Mouse (Mus musculus): Measurements from ENCODE around the gene Usp9y. TPM values are rescaled to one million over a fixed set of nuclear protein-coding genes. Genes with fewer than 3 reads are reported as not detected.

Usp9y gene
- total and polyA plus RNA-seq, 3 experiments = not detected

DNA sequence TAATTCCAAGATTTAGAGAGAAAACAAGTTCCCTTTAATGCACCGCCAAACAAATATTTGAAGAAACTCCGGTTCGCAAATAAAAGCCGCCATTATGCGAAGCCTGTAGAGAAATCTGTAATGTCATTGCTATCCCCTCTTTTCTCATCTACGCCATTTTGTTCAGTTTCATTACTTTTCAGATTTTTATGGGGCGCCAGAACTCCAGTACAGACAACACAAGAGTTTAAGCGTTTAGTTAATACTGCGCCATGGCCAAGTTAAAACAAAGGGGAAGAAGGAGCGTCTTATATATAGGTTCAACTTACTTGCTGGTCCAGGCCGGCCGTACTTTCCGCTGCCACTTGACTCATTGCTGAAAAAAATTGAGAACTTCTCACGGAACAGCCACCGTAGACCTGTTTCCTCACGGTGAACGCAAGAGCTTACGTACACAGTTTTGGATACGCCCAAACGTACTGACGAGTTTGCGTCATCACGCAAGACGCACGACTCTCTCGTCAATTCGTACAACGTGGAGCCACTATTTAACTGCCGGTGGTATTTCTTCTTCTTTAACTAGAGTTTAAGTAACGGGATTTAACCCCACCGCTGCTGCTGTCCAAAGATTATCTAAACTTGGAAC lies 173.3 kb downstream of the Usp9y start, which contains the start of gene Ddx3y:
Gene Ddx3y, minus strand, starts transcription at position 459 of the 625 bp plus-strand sequence.
- H3K9me3 ChIP-seq (replicated peaks; ENCODE audit: low read length) = no peaks in the 10 kb centered on the region
- H3K27me3 ChIP-seq (replicated peaks) = no peaks in the 10 kb centered on the region
- H3K4me3 ChIP-seq (replicated peaks in 1 of 3; ENCODE audit: low read depth in 2 of 3, low read length in 2 of 3, poor library complexity in 1 of 3) = peak within 1 kb of the TSS; percentile 55 to 71 (median 70)
- peak within 1 kb of the TSS; percentile 76; the same call in 1 of the 2 replicates for H3K27ac ChIP-seq (ENCODE audit: insufficient read depth, low read depth)
- TF ChIP-seq MYC (IDR thresholded peaks at IDR 0.05; ENCODE audit: low read depth, low read length) (no peak), CTCF (conservative IDR thresholded peaks at IDR 0.05 in 1 of 2, IDR thresholded peaks at IDR 0.05 in 1 of 2; ENCODE audit: low read depth in 2 of 2, low read length in 2 of 2) (no peak), KAT2A (IDR thresholded peaks at IDR 0.05; ENCODE audit: insufficient replicate concordance, low read length) (no peak), BHLHE40 (IDR thresholded peaks at IDR 0.05; ENCODE audit: low read depth, low read length) (no peak), POLR2A (IDR thresholded peaks at IDR 0.05; ENCODE audit: low read depth, low read length) (no peak), RCOR1 (conservative IDR thresholded peaks at IDR 0.05; ENCODE audit: low read depth, low read length) (no peak), MAFK (IDR thresholded peaks at IDR 0.05; ENCODE audit: insufficient replicate concordance, low read length) (no peak), TCF12 (IDR thresholded peaks at IDR 0.05; ENCODE audit: low read depth, low read length) (no peak), RAD21 (IDR thresholded peaks at IDR 0.05; ENCODE audit: low read depth, low read length) (no peak), ETS1 (conservative IDR thresholded peaks at IDR 0.05; ENCODE audit: low read depth, low read length) (no peak), CHD2 (IDR thresholded peaks at IDR 0.05; ENCODE audit: low read length) (no peak), MAZ (IDR thresholded peaks at IDR 0.05; ENCODE audit: low read depth, low read length) (no peak), ZC3H11A (IDR thresholded peaks at IDR 0.05; ENCODE audit: low read depth, low read length) (no peak), EP300 (IDR thresholded peaks at IDR 0.05; ENCODE audit: low read length) (no peak), USF1 (IDR thresholded peaks at IDR 0.05; ENCODE audit: low read depth, low read length) (no peak), JUND (conservative IDR thresholded peaks at IDR 0.05; ENCODE audit: low read depth, low read length) (no peak), HCFC1 (IDR thresholded peaks at IDR 0.05; ENCODE audit: low read depth, low read length) (no peak)
- H3K79me2 ChIP-seq (replicated peaks; ENCODE audit: control insufficient read depth, extremely low read depth, insufficient read depth, poor library complexity, severe bottlenecking) = peaks cover 11% of the 10 kb centered on the region
- peak within 1 kb of the TSS; percentile 90 for H3K9ac ChIP-seq (ENCODE audit: insufficient read depth, low read depth)
- DNase-seq (ENCODE audit: extremely low read depth) = peak; percentile 83
- no peak within 1 kb of the TSS; the same call in 1 of the 2 replicates for H3K4me2 ChIP-seq (ENCODE audit: insufficient read depth, low read depth, poor library complexity, severe bottlenecking)
- in situ Hi-C loops (cut with MboI; ENCODE audit: low pct_ligation_motif_present, low pct_unique_long_range_greater_than_20kb, low sequenced_read_pairs) (no loop called here), dilution Hi-C loops (cut with MboI; ENCODE audit: extremely low pct_ligation_motif_present, extremely low pct_unique_long_range_greater_than_20kb, low sequenced_read_pairs) (no loop called here)
- peaks cover 0 to 4% of the 10 kb centered on the region in 2 experiments for H3K36me3 ChIP-seq (replicated peaks in 1 of 2; ENCODE audit: control insufficient read depth in 1 of 2, insufficient read depth in 1 of 2, low read length in 1 of 2)
- H3K4me1 ChIP-seq (ENCODE audit: control insufficient read depth in 1 of 2, insufficient read depth in 2 of 2) = peaks cover 3 to 4% of the 10 kb centered on the region in 2 experiments; a peak in 2 of 4 replicates

- Histone ChIP-seq H3K4me3 (replicated peaks in 1 of 3; ENCODE audit: low read depth in 2 of 3, low read length in 2 of 3, poor library complexity in 1 of 3) (peak overlapping the region; percentile 55 to 71 (median 70)), H3K9ac (ENCODE audit: insufficient read depth, low read depth) (peak overlapping the region; percentile 90), H3K4me2 (ENCODE audit: insufficient read depth, low read depth, poor library complexity, severe bottlenecking) (no peak overlapping the region), H3K27me3 (replicated peaks) (no peaks in the 10 kb centered on the region), H3K79me2 (replicated peaks; ENCODE audit: control insufficient read depth, extremely low read depth, insufficient read depth, poor library complexity, severe bottlenecking) (peaks cover 13% of the 10 kb centered on the region), H3K27ac (ENCODE audit: insufficient read depth, low read depth) (peak overlapping the region; percentile 76; the same call in 1 of the 2 replicates), H3K4me1 (ENCODE audit: control insufficient read depth in 1 of 2, insufficient read depth in 2 of 2) (no peaks in the 10 kb centered on the region), H3K9me3 (replicated peaks; ENCODE audit: low read length) (no peaks in the 10 kb centered on the region), H3K36me3 (replicated peaks in 1 of 2; ENCODE audit: control insufficient read depth in 1 of 2, insufficient read depth in 1 of 2, low read length in 1 of 2) (peaks cover 0 to 4% of the 10 kb centered on the region in 2 experiments)
- dilution Hi-C loops (cut with MboI; ENCODE audit: extremely low pct_ligation_motif_present, extremely low pct_unique_long_range_greater_than_20kb, low sequenced_read_pairs) (no loop called here), in situ Hi-C loops (cut with MboI; ENCODE audit: low pct_ligation_motif_present, low pct_unique_long_range_greater_than_20kb, low sequenced_read_pairs) (no loop called here)
- no peak for DNase-seq (ENCODE audit: extremely low read depth)
- no peak for TF ChIP-seq BHLHE40 (IDR thresholded peaks at IDR 0.05; ENCODE audit: low read depth, low read length)
- no peak for TF ChIP-seq E2F4 (IDR thresholded peaks at IDR 0.05; ENCODE audit: insufficient replicate concordance, low read depth, low read length)
- TF ChIP-seq NELFE (IDR thresholded peaks at IDR 0.05; ENCODE audit: low read depth, low read length) = no peak
- no peak for TF ChIP-seq POLR2A (IDR thresholded peaks at IDR 0.05; ENCODE audit: low read depth, low read length)
- TF ChIP-seq CHD1 (IDR thresholded peaks at IDR 0.05; ENCODE audit: low read depth, low read length) = no peak
- no peak for TF ChIP-seq UBTF (IDR thresholded peaks at IDR 0.05; ENCODE audit: low read depth, low read length)
- no peak for TF ChIP-seq KAT2A (IDR thresholded peaks at IDR 0.05; ENCODE audit: insufficient replicate concordance, low read length)
- no peak for TF ChIP-seq ETS1 (conservative IDR thresholded peaks at IDR 0.05; ENCODE audit: low read depth, low read length)
- no peak for TF ChIP-seq EP300 (IDR thresholded peaks at IDR 0.05; ENCODE audit: low read length)
- no peak for TF ChIP-seq JUN (IDR thresholded peaks at IDR 0.05; ENCODE audit: insufficient read depth, low read depth, low read length)
- no peak for TF ChIP-seq USF2 (conservative IDR thresholded peaks at IDR 0.05; ENCODE audit: low read depth, low read length)
- no peak for TF ChIP-seq ZKSCAN1 (IDR thresholded peaks at IDR 0.05; ENCODE audit: borderline replicate concordance, low read depth, low read length)
- TF ChIP-seq TBP (conservative IDR thresholded peaks at IDR 0.05; ENCODE audit: low read depth, low read length) = no peak
Observed at GRCm38 (mm10) chrY:1285735-1286134, 173.8 kb downstream of the Usp9y start.

All from CH12.LX (cell line).